Mouse (Mus musculus) brain, embryonic 14.5 days (tissue): ENCODE results near the gene Proser1.

Source experiments
- CTCF ChIP-seq: fragments of 200-500 bp; IDR thresholded peaks from 2 replicates; pipeline ENCODE4 v1.5.1; 2012; ENCODE audit warnings: inconsistent platforms, mild to moderate bottlenecking, moderate library complexity, borderline replicate concordance; ENCODE audit not compliant: insufficient read depth, insufficient read length; ENCODE audit errors: extremely low read depth
- POLR2A ChIP-seq: fragments of 200-500 bp; IDR thresholded peaks from 2 replicates; pipeline ENCODE4 v1.6.1; 2012; ENCODE audit warnings: mild to moderate bottlenecking, inconsistent platforms, borderline replicate concordance; ENCODE audit not compliant: poor library complexity, insufficient read depth, insufficient read length, severe bottlenecking; ENCODE audit errors: extremely low read depth

GRCm38 (mm10) chr3:53423576-53423975 lies 39.9 kb upstream of the Proser1 start:
- TF ChIP-seq CTCF (no peak), POLR2A (no peak)
